Mouse (Mus musculus) heart, adult 2 months (tissue): ENCODE measurements at regions not wholly inside any gene's neighbourhood (a gene's known extent, or its start where the extent isn't known, plus 50 kb on each side); places are given as distances from the start of the nearest gene placed in this dataset.

Experiments
- CTCF ChIP-seq: fragments of 200-600 bp; IDR thresholded peaks from 2 replicates; pipeline ENCODE4 v1.8.1; 2022; ENCODE audit warnings: antibody characterized with exemption, mild to moderate bottlenecking, moderate library complexity
- EP300 ChIP-seq: fragments of 200-500 bp; IDR thresholded peaks from 2 replicates; pipeline ENCODE4 v1.6.1; 2011; ENCODE audit warnings: low read depth, low read length, control low read depth; ENCODE audit not compliant: insufficient read depth
- POLR2A ChIP-seq: fragments of 200-500 bp; IDR thresholded peaks from 2 replicates; pipeline ENCODE4 v1.6.1; 2011; ENCODE audit warnings: mild to moderate bottlenecking, low read depth, low read length, control low read depth; ENCODE audit not compliant: insufficient read depth

- TF ChIP-seq POLR2A (no peak), CTCF (no peak), EP300 (no peak)
Observed at GRCm38 (mm10) chr5:75761459-75762310, 187.0 kb downstream of the Kit start.
